Mouse (Mus musculus): ENCODE results near the gene Znrd1as. TPM values are rescaled to one million over a fixed set of nuclear protein-coding genes. Genes with fewer than 3 reads are reported as not detected.
A peak's percentile ranks its signal among the peaks of the same experiment; 100 is the strongest.
"Not testable (repeated sequence)": the region's sequence is repeated elsewhere in the genome, so short reads cannot be mapped to it uniquely, and the experiment has no call there.

The Znrd1as gene
- polyA plus RNA-seq, 1 experiment from 2014 or later, result 7.2 TPM

DNA sequence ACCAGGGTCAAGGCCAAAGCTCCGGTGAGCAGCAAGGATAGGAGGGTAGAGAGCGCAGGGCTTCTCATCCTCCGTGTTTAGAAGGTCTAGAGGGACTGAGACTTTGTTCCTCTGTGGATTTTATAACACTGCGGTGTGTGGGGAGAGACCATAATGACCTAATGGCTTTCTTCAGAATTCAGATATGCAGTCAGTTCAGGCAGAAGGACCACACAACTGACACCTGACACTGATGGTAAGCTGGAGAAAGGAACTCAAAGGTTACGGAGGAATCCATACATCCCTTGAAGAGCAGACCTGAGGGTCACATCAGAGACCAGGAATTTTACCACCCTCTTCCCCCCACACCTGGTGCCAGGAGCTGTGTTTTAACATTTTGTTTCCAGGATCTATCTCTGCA is 31.0 kb downstream of the Znrd1as start, which contains the start of gene H2-M5:
Gene H2-M5, minus strand, starts transcription at position 101 of the 400 bp plus-strand sequence.
- Histone ChIP-seq H3K27ac (replicated peaks) (no peak within 1 kb of the TSS), H3K36me3 (replicated peaks) (no peaks in the 10 kb centered on the region), H3K9me3 (no peaks in the 10 kb centered on the region), H3K4me1 (0 out of 2 replicates have a peak, but pooled peaks cover 6% of the 10 kb centered on the region), H3K4me3 (peak within 1 kb of the TSS; percentile 29), H3K27me3 (replicated peaks; ENCODE audit: low read depth, poor library complexity, severe bottlenecking) (peaks cover 49% of the 10 kb centered on the region)
- no peak for DNase-seq (ENCODE audit: low spot score)
- WGBS, result 15% methylated on average over 5 of the region's 5 CpGs

DNA sequence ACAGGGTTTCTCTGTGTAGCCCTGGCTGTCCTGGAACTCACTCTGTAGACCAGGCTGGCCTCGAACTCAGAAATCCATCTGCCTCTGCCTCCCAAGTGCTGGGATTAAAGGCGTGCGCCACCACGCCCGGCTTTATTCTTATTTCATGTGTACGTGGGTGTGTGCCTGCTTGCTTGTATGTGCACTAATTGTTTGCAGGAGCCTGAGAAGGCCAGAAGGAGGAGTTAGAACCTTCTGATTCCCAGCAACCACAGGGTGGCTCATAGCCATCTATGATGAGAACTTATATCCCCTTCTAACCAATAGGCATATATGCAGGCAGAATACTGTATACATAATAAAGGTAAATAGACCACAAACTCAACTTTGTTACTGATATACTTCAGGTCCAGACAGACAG is 32.2 kb downstream of the Znrd1as start:
- not testable (repeated sequence) for H3K27ac ChIP-seq (replicated peaks); H3K36me3 ChIP-seq (replicated peaks); H3K4me3 ChIP-seq; H3K4me1 ChIP-seq; DNase-seq (ENCODE audit: low spot score); H3K9me3 ChIP-seq
- peaks cover 49% of the 10 kb centered on the region for H3K27me3 ChIP-seq (replicated peaks; ENCODE audit: low read depth, poor library complexity, severe bottlenecking)
- 91% methylated on average over 6 of the region's 6 CpGs for WGBS

DNA sequence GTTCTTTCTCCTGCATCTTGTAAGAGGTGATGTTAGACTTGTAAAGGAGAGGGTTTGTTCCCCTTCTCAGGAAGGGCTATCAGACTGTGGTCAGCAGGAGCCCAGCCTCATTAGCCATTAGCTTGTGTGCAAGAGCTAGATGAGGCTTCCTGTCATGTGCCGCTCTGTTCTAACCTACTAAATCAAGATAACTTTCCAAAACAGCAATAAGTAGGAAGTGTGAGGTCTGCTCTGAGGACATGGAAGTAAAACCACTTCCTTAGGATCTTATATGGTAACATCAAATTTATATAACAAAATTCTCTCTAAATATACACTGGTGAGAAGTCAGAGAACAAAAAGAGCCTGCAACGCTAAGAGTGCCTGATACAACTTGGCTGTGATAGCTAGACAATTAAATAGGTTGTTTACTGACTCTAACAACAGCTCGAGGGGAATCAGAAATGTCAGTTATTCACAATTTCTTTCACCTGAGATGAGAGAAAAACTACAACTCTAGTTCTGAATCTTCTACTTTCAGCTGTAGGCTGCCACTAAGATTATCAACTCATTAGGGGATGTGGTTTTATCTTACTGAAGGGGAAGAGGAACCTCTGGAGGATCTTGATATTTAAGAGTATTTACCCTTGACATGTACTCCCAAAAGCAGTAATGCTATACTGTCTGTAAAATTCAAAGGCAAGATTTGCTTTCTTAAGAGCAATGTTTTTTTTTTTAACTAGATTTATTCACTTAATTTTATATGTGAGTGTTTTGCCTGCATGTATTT is 34.1 kb downstream of the Znrd1as start:
- DNase-seq (ENCODE audit: low spot score), result no peak
- WGBS, result 80% methylated on average over 3 of the region's 3 CpGs

DNA sequence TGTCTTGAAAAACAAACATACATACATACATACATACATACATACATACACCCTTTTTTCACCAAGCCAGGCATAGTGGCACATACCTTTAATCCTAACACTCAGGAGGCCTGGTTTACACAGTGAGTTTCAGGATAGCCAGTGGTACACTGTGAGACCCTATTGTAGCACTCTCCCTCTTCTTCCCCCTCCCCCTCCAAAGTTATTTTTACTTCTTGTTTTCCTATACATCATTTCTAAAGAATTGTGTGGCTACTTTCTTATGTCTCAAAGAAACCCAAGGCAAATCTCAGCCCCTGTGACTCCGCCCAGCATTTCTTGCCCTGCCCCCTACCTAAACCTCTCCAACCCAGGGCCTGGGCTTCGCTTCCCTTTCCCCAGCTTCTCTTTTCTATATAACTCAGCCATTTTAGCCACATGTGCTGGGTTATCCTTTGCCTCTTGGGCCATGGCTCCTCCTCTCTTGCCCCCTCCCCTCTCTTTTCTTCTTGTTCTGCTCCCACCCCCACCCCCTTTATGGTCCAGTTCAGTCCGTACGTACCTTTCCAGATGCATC is 35.5 kb downstream of the Znrd1as start:
- Histone ChIP-seq H3K27ac (replicated peaks) (no peak overlapping the region), H3K4me1 (peaks cover 6% of the 10 kb centered on the region; the same call in 1 of the 2 replicates)
- WGBS, result 88% methylated on average over 4 of the region's 4 CpGs

More for the DNA sequence above, 34.1 kb downstream of the Znrd1as start:
- H3K36me3 ChIP-seq (replicated peaks), result no peaks in the 10 kb centered on the region
- H3K27me3 ChIP-seq (replicated peaks; ENCODE audit: low read depth, poor library complexity, severe bottlenecking), result peaks cover 37% of the 10 kb centered on the region
- peaks cover 9% of the 10 kb centered on the region; the same call in 1 of the 2 replicates for H3K4me1 ChIP-seq
- no peak overlapping the region for H3K27ac ChIP-seq (replicated peaks)
- no peak overlapping the region for H3K4me3 ChIP-seq
- H3K9me3 ChIP-seq, result no peaks in the 10 kb centered on the region

DNA sequence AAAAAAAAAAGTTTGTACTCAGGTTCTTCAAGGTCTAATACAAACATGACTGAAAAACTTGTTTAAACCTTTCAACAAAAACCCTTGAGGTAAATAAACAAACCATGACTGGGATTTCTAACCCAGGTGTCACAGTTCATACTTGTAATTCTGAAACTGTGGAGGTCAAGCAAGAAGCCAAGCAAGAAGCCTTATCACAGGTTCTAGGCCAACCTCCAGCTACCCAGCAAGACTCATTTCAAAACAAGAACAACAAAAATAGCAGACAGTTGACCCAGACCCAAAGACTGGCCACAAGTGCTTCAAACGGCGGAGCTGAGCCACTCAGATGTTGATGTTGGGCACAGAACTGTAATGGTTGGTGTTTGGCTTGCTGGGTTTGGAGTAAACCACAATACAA is 36.1 kb downstream of the Znrd1as start:
- Histone ChIP-seq H3K9me3 (no peaks in the 10 kb centered on the region), H3K27me3 (replicated peaks; ENCODE audit: low read depth, poor library complexity, severe bottlenecking) (peaks cover 17% of the 10 kb centered on the region), H3K4me1 (peaks cover 3% of the 10 kb centered on the region; the same call in 1 of the 2 replicates), H3K36me3 (replicated peaks) (no peaks in the 10 kb centered on the region), H3K4me3 (no peak overlapping the region), H3K27ac (replicated peaks) (no peak overlapping the region)
- DNase-seq (ENCODE audit: low spot score), result no peak
- WGBS, result 87% methylated on average over 2 of the region's 2 CpGs

More for the DNA sequence above, 35.5 kb downstream of the Znrd1as start:
- Histone ChIP-seq H3K4me3 (no peak overlapping the region), H3K27me3 (replicated peaks; ENCODE audit: low read depth, poor library complexity, severe bottlenecking) (peaks cover 23% of the 10 kb centered on the region), H3K36me3 (replicated peaks) (no peaks in the 10 kb centered on the region), H3K9me3 (no peaks in the 10 kb centered on the region)
- no peak for DNase-seq (ENCODE audit: low spot score)

DNA sequence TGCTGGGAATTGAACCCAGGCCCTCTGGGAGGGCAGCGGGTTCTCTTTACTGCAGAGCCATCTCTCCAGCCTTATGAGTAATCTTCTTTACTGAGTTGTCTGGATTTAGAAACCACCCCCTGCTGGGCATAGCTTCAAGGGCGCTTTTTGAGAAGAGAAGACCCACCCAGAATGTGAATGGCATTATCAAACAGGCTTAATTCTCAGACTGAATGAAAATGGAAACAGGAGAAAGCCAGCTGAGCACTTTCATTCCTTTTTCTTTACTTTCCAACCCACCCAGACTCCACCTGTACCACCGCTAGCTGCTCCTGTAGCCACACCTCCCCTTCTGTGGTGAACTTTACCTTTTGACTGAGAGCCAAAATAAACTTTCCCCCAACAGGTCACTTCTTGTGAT is 37.1 kb downstream of the Znrd1as start:
- Histone ChIP-seq H3K4me3 (no peak overlapping the region), H3K27ac (replicated peaks) (no peak overlapping the region), H3K4me1 (peaks cover 3% of the 10 kb centered on the region; the same call in 1 of the 2 replicates), H3K9me3 (no peaks in the 10 kb centered on the region), H3K36me3 (replicated peaks) (no peaks in the 10 kb centered on the region), H3K27me3 (replicated peaks; ENCODE audit: low read depth, poor library complexity, severe bottlenecking) (peaks cover 10% of the 10 kb centered on the region)
- DNase-seq (ENCODE audit: low spot score), result no peak
- 53% methylated on average over 3 of the region's 3 CpGs for WGBS

DNA sequence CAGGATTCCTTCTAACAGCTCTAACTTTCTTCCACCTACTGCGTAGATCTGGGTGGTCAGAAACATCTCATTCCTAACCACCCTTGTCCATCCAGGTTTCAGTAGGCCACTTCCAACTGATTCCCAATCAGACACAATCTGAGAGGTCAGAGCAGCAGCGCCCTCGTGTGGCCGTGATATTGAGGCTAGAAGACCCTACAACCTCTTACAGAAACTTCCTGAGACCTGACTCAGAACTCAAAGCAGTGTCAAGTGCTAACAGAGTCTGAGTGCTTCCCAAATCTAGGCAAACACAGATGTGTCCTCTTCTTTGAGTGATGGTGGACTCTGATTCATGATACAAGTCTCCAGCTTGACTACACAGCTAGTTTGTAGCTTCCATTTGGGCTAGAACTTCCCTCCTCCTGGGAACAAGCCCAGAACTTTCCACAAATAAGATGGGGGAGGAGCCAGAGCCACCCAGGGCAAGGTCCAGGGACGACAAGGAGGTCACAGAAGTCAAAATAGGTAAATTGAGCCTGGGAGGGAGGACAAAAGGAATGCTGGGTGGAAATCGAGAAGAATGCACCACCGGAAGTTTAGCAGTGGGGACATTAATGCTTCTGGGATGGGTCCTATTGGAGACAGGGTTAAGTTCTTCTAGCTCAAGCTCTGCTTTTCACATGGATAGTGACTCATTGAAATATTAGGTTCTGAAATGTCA is 38.8 kb downstream of the Znrd1as start:
- Histone ChIP-seq H3K4me1 (peaks cover 7% of the 10 kb centered on the region), H3K4me3 (no peak overlapping the region), H3K27ac (replicated peaks) (no peak overlapping the region), H3K27me3 (replicated peaks; ENCODE audit: low read depth, poor library complexity, severe bottlenecking) (no peaks in the 10 kb centered on the region), H3K9me3 (no peaks in the 10 kb centered on the region), H3K36me3 (replicated peaks) (no peaks in the 10 kb centered on the region)
- DNase-seq (ENCODE audit: low spot score), result peak; percentile 85
- WGBS, result 24% methylated on average over 7 of the region's 7 CpGs

DNA sequence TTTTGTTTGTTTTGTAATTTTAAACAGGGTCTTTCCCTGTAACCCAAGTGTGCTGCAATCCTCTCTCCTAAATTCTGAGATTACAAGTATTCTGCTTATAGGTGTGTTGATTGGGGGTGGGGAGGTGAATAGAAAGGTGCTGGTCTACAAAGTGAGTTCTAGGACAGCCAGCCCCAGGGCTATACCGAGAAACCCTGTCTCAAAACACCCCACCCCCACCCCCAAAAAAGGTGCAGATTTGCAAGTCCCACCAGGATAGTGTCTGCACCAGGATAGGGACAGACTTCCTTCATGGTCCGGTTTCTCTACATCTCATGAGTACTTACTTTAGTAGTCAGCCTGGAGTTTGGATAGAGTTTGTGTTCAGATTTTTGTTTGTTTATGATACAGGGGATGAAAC is 40.1 kb downstream of the Znrd1as start:
- H3K27me3 ChIP-seq (replicated peaks; ENCODE audit: low read depth, poor library complexity, severe bottlenecking), result no peaks in the 10 kb centered on the region
- no peak overlapping the region for H3K4me3 ChIP-seq
- DNase-seq (ENCODE audit: low spot score), result no peak
- peaks cover 13% of the 10 kb centered on the region for H3K4me1 ChIP-seq
- H3K9me3 ChIP-seq, result no peaks in the 10 kb centered on the region
- H3K36me3 ChIP-seq (replicated peaks), result no peaks in the 10 kb centered on the region
- 68% methylated on average over 2 of the region's 2 CpGs for WGBS
- no peak overlapping the region for H3K27ac ChIP-seq (replicated peaks)

DNA sequence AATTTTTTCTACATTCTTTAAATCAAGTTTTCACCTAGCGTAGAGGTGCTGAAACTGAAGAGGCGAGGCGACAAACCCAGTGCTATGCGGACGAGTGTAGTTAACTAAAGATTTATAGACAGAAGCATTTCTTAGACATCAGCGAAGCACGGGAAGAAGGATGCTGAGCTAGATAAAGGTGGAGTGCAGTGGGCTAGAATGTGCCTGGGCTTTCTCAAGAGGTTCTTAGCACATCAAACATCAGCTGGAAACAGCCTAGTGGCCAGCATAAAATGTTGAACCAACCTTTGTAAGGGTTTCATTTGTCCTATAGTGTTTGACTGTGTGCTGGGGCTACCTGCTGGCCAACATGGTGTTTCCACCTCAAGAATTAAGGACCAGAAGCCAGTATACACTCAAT is 42.5 kb downstream of the Znrd1as start, which contains the start of gene Zfp57:
Gene Zfp57, plus strand, starts transcription at position 301 of the 400 bp plus-strand sequence.
- Histone ChIP-seq H3K4me1 (peaks cover 18% of the 10 kb centered on the region), H3K4me3 (peak within 1 kb of the TSS; percentile 73), H3K9me3 (no peaks in the 10 kb centered on the region), H3K27me3 (replicated peaks; ENCODE audit: low read depth, poor library complexity, severe bottlenecking) (no peaks in the 10 kb centered on the region), H3K27ac (replicated peaks) (peak within 1 kb of the TSS; percentile 95), H3K36me3 (replicated peaks) (peaks cover 18% of the 10 kb centered on the region)
- 95% methylated on average over 7 of the region's 7 CpGs for WGBS
- DNase-seq (ENCODE audit: low spot score), result no peak

DNA sequence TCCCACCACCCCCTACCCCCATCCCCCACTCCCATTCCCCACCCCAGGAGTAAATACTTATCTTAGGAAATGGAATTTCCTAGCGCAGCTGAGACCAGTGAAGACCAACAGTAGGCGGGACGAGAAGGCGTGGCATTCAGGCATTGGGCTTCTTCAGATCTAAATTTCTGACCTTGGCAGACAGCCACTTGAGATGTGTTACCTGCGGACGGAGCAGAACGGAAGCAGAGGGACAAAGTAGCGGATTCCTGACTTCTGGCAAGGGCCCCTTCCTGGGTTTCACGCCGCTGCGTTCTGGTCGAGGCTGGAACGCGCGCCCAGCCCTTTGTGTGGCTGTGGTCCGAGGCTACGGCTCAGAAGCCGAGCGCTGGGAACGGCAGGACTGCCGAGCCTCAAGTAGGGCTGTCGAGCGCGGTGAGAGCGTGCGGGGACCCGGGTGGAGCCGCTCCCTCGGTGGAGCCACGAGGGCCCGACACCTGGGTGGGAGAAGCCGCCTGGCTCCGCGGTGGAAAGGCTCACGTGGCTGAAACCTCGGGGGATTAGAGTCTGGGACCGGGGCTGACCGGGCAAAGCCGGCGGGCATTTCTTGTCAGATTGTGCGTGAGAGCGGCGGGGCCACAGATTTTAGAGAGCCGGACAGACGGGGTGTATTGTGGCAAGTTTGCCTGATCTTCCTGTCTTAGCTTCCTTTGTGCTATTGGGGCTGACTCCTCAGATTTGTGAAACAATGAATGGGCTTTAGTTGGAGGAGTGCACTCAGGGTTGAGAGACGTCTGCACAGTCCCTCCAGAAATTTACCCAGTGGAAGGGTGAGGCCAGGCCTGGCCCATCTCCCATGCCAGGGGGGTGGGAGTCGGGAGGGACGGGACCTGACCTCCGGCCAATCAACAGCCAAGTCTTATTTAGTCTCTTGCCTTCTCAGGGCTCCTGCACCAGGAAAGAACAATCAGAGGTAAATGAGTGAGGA is 44.3 kb downstream of the Znrd1as start:
- peak; percentile 84 for DNase-seq (ENCODE audit: low spot score)
- Histone ChIP-seq H3K36me3 (replicated peaks) (peaks cover 36% of the 10 kb centered on the region), H3K9me3 (no peaks in the 10 kb centered on the region), H3K4me3 (peak overlapping the region; percentile 73), H3K4me1 (peaks cover 15% of the 10 kb centered on the region), H3K27me3 (replicated peaks; ENCODE audit: low read depth, poor library complexity, severe bottlenecking) (no peaks in the 10 kb centered on the region), H3K27ac (replicated peaks) (peak overlapping the region; percentile 95)
- WGBS, result under 1% methylated on average over 49 of the region's 49 CpGs

DNA sequence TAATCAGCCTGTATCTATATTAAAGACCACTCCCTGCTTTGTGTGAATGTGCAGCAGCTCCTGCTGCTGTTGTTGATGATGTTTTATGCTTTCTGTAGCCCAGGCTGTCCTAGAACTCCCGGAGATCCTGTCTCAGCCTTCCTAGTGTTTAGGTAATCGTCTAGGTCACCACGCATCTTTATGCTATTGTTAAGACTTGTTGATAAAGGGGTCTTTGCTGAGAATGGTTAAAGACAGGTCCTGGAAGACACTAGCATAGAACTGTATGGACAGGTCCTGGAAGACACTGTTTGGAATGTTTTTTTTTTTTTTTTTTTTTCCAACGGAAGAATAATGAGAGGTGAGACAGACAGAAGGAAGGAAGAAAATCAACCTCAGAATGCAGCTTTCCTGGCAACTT is 45.0 kb downstream of the Znrd1as start:
- peaks cover 15% of the 10 kb centered on the region for H3K4me1 ChIP-seq
- DNase-seq (ENCODE audit: low spot score), result no peak
- H3K27me3 ChIP-seq (replicated peaks; ENCODE audit: low read depth, poor library complexity, severe bottlenecking), result no peaks in the 10 kb centered on the region
- peaks cover 43% of the 10 kb centered on the region for H3K36me3 ChIP-seq (replicated peaks)
- 55% methylated on average over 4 of the region's 4 CpGs for WGBS
- H3K4me3 ChIP-seq, result peak overlapping the region; percentile 73
- no peaks in the 10 kb centered on the region for H3K9me3 ChIP-seq
- H3K27ac ChIP-seq (replicated peaks), result peak overlapping the region; percentile 95

DNA sequence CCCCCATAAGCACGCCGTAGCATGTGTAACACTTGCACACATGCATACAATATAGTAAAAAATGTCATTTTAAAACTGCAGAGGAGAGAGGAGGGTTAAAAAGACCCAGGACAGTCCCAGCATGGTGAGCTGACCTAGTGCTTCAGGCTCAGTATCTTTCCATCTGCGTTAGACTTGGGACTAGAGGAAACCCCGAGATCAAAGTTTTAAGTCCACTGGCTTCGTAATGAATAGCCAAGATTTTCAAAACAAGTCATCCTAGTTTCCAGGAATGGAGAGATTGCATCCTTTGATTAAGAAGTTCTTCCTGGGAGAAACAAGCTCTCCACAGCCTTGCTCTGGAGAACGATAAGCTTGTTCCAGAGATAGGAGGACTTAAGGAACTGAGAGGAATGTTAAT is 49.8 kb downstream of the Znrd1as start:
- no peak for DNase-seq (ENCODE audit: low spot score)
- Histone ChIP-seq H3K4me3 (no peak overlapping the region), H3K9me3 (no peaks in the 10 kb centered on the region), H3K27me3 (replicated peaks; ENCODE audit: low read depth, poor library complexity, severe bottlenecking) (no peaks in the 10 kb centered on the region), H3K27ac (replicated peaks) (no peak overlapping the region), H3K36me3 (replicated peaks) (peaks cover 83% of the 10 kb centered on the region), H3K4me1 (peaks cover 8% of the 10 kb centered on the region)
- WGBS, result 92% methylated on average over 6 of the region's 6 CpGs
